Comparison of ENCODE assay signal across 29 mouse cellular contexts in genomic region chr5:5245182-5245581, GRCm38 (mm10).
"Had no signal": no experiment of that assay in that cellular context is flagged by ENCODE, and none has a peak within 500 bp of the region (broad histone marks: within the 10 kb centered on the region; RNA-seq: fewer than 3 reads in every experiment).

No protein-coding gene starts in this region.

- ATAC-seq: forebrain, embryonic 13.5 days; forebrain, embryonic 14.5 days; forebrain, embryonic 15.5 days; forebrain, embryonic 16.5 days; forebrain, postnatal 0 days had no signal

- DNase-seq: cerebellum, adult 18-20 months; cerebellum, adult 2 months; cerebellum, adult 8-10 months; cerebellum, adult 9-10 months; cerebellum, postnatal 10 days; cerebellum, postnatal 14 days; cerebellum, postnatal 25 days; cerebellum, postnatal 36 days; forebrain, postnatal 0 days; gastrocnemius, adult 2 months; gastrocnemius, postnatal 10 days; gastrocnemius, postnatal 14 days; gastrocnemius, postnatal 25 days; gastrocnemius, postnatal 36 days; heart, adult 11 months; heart, adult 18-20 months; heart, adult 2 months had no signal

- H3K27ac ChIP-seq: embryonic facial prominence, embryonic 10.5 days; embryonic facial prominence, embryonic 12.5 days; embryonic facial prominence, embryonic 13.5 days; embryonic facial prominence, embryonic 15.5 days; forebrain, embryonic 10.5 days; forebrain, embryonic 12.5 days; forebrain, embryonic 13.5 days; forebrain, embryonic 15.5 days; gastrocnemius, adult 2 months; heart, adult 2 months; heart, embryonic 10.5 days had no signal

- H3K4me3 ChIP-seq: embryonic facial prominence, embryonic 10.5 days; embryonic facial prominence, embryonic 12.5 days; embryonic facial prominence, embryonic 13.5 days; embryonic facial prominence, embryonic 15.5 days; erythroblast, embryonic 14.5 days; forebrain, embryonic 10.5 days; forebrain, embryonic 12.5 days; forebrain, embryonic 13.5 days; forebrain, embryonic 15.5 days; gastrocnemius, adult 2 months; heart, adult 2 months; heart, embryonic 10.5 days had no signal
